Mouse (Mus musculus) intestine, embryonic 15.5 days (tissue): ENCODE measurements around the gene St6galnac1. TPM values are rescaled to one million over a fixed set of nuclear protein-coding genes. Genes with fewer than 3 reads are reported as not detected.
A peak's percentile ranks its signal among the peaks of the same experiment; 100 is the strongest.
"Not testable (repeated sequence)": the region's sequence is repeated elsewhere in the genome, so short reads cannot be mapped to it uniquely, and the experiment has no call there.

Experiments used
- ATAC-seq: fragments of 200-750 bp; cut with Nextera tagmentation; 2 replicates; pipeline ENCODE4 v1.8.0; 2017; ENCODE audit warnings: moderate TSS enrichment, moderate library complexity
- H3K27ac ChIP-seq: fragments of 300-500 bp; sonication (generic); 2 replicates; pipeline ENCODE4 v1.5.1; 2015; ENCODE audit warnings: mild to moderate bottlenecking, inconsistent platforms
- H3K27me3 ChIP-seq: fragments of 300-500 bp; sonication (generic); replicated peaks from 2 replicates; pipeline ENCODE4 v1.6.1; 2015; ENCODE audit warnings: inconsistent platforms
- H3K36me3 ChIP-seq: fragments of 300-500 bp; sonication (generic); 2 replicates; pipeline ENCODE4 v1.6.1; 2015; ENCODE audit warnings: inconsistent platforms
- H3K4me1 ChIP-seq: fragments of 300-500 bp; sonication (generic); replicated peaks from 2 replicates; pipeline ENCODE4 v1.6.1; 2015; ENCODE audit warnings: inconsistent platforms
- H3K4me2 ChIP-seq: fragments of 300-500 bp; sonication (generic); replicated peaks from 2 replicates; pipeline ENCODE4 v1.6.1; 2015; ENCODE audit warnings: mild to moderate bottlenecking, inconsistent platforms
- H3K4me3 ChIP-seq: fragments of 300-500 bp; sonication (generic); replicated peaks from 2 replicates; pipeline ENCODE4 v1.5.1; 2015; ENCODE audit warnings: inconsistent platforms
- H3K9ac ChIP-seq: fragments of 300-500 bp; sonication (generic); 2 replicates; pipeline ENCODE4 v1.6.1; 2015; ENCODE audit warnings: inconsistent platforms
- H3K9me3 ChIP-seq: fragments of 300-500 bp; sonication (generic); 2 replicates; pipeline ENCODE4 v1.6.1; 2016; ENCODE audit warnings: inconsistent platforms
- WGBS: fragments of 180-500 bp; shearing (Covaris S2); methylation state at CpG from one replicate; pipeline ENCODE4 v1.1.7; 2015; 5-methylcytosine and 5-hydroxymethylcytosine counted together
- polyA plus RNA-seq: library from polyadenylated mRNA; unstranded; fragments of >200 nt; fragmentation: Nextera tagmentation; extraction: Ambion mirVana; gene quantifications from 2 replicates; pipeline ENCODE4 v1.2.1, GENCODE M21; 2015

Gene St6galnac1
- not detected in 2 replicates for polyA plus RNA-seq

DNA sequence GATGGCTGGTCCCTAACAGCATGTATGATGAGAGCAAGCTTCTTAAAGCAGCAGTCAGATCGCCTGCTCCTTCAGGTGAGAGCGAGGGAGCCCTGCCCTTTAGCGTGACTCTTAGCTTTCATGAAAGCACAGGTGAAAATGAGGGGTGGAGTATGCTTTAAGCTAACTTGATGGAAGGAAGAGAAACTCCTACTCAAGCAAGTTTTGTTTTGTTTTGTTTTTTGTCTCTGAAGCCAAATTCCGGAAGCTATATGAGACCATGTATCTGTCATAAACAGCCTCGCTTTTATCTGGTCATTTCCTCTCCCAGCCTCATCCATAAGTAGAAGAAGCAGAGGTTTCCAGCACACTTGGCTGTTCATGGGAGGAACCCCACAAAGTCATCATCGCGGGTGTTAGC lies at the start of gene St6galnac1:
Gene St6galnac1 (minus strand): TSS at position 101 of the 400 bp plus-strand sequence.
- Histone ChIP-seq H3K9me3 (no peaks in the 10 kb centered on the region), H3K9ac (no peak within 1 kb of the TSS), H3K36me3 (no peaks in the 10 kb centered on the region), H3K4me3 (no peak within 1 kb of the TSS), H3K4me1 (no peaks in the 10 kb centered on the region), H3K27ac (no peak within 1 kb of the TSS), H3K27me3 (no peaks in the 10 kb centered on the region), H3K4me2 (no peak within 1 kb of the TSS)
- no peak for ATAC-seq
- WGBS = 84% methylated on average over 7 of the region's 7 CpGs

- not testable (repeated sequence) for H3K27ac ChIP-seq, H3K9me3 ChIP-seq, H3K36me3 ChIP-seq, ATAC-seq, H3K4me3 ChIP-seq, H3K9ac ChIP-seq, H3K27me3 ChIP-seq, H3K4me2 ChIP-seq
- peaks cover 55% of the 10 kb centered on the region for H3K4me1 ChIP-seq
- 96% methylated on average over 10 of the region's 10 CpGs for WGBS
Measured at GRCm38 (mm10) chr11:116823885-116824284, 48.6 kb upstream of the St6galnac1 start.

DNA sequence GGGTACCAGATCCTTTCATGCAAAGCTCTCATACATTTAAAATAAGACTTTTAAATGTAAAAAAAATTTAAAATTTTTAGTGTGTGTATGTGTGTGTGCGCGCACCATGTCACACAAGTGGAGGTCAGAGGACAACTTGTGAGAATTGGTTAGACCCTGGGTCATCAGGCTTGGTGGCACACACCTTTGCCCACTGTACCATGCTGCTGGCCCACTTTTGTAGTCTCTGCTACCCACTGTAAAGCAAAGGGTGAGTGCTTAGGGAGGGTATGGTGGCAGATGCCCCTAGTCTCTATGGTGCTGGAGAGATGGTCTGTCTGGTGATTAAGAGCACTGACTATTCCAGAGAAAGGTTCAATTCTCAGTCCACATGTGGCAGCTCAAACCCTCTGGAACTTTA lies 47.9 kb upstream of the St6galnac1 start:
- Histone ChIP-seq H3K9me3 (no peaks in the 10 kb centered on the region), H3K4me1 (peaks cover 53% of the 10 kb centered on the region), H3K4me3 (no peak overlapping the region), H3K9ac (no peak overlapping the region), H3K27ac (no peak overlapping the region), H3K4me2 (no peak overlapping the region), H3K36me3 (no peaks in the 10 kb centered on the region), H3K27me3 (no peaks in the 10 kb centered on the region)
- WGBS = 98% methylated on average over 2 of the region's 2 CpGs
- no peak for ATAC-seq

DNA sequence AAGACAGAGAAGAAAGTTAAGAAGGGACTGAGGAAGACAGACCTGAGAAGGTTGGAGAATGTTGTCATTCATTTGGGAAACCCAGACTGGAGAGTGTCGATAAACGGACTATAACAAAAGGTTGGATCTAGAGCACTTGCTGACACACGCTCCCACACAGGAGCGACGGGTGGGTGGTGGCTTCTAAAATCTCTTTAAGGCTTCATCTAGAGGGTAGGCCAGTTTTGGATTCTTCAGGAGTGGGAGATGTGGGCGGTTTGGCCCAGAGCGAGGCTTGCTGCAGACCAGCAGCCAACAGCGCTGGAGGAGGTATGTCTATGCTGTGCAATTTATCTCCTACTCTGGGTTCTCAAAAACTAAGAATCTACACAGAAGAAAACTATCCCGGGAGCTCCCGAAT lies 47.3 kb upstream of the St6galnac1 start:
- Histone ChIP-seq H3K9ac (no peak overlapping the region), H3K9me3 (no peaks in the 10 kb centered on the region), H3K4me2 (no peak overlapping the region), H3K4me1 (peaks cover 53% of the 10 kb centered on the region), H3K36me3 (no peaks in the 10 kb centered on the region), H3K27me3 (no peaks in the 10 kb centered on the region), H3K27ac (no peak overlapping the region), H3K4me3 (no peak overlapping the region)
- 82% methylated on average over 10 of the region's 10 CpGs for WGBS
- no peak for ATAC-seq

GRCm38 (mm10) chr11:116822215-116822614 lies 46.9 kb upstream of the St6galnac1 start:
- H3K9ac ChIP-seq = no peak overlapping the region
- ATAC-seq = no peak
- no peak overlapping the region for H3K27ac ChIP-seq
- no peak overlapping the region for H3K4me3 ChIP-seq
- H3K36me3 ChIP-seq = no peaks in the 10 kb centered on the region
- no peaks in the 10 kb centered on the region for H3K27me3 ChIP-seq
- H3K4me1 ChIP-seq = peaks cover 56% of the 10 kb centered on the region
- no peaks in the 10 kb centered on the region for H3K9me3 ChIP-seq
- 50% methylated on average over 10 of the region's 10 CpGs for WGBS
- no peak overlapping the region for H3K4me2 ChIP-seq

GRCm38 (mm10) chr11:116821057-116821940 lies 46.0 kb upstream of the St6galnac1 start:
- H3K4me3 ChIP-seq = no peak overlapping the region
- H3K27me3 ChIP-seq = no peaks in the 10 kb centered on the region
- H3K9me3 ChIP-seq = no peaks in the 10 kb centered on the region
- peaks cover 51% of the 10 kb centered on the region for H3K4me1 ChIP-seq
- H3K9ac ChIP-seq = peak overlapping the region; percentile 5; the same call in 1 of the 2 replicates
- no peak for ATAC-seq
- H3K27ac ChIP-seq = 0 out of 2 replicates have a peak overlapping the region, but pooled peaks have one; percentile 27
- 62% methylated on average over 13 of the region's 13 CpGs for WGBS
- H3K36me3 ChIP-seq = no peaks in the 10 kb centered on the region
- H3K4me2 ChIP-seq = no peak overlapping the region

DNA sequence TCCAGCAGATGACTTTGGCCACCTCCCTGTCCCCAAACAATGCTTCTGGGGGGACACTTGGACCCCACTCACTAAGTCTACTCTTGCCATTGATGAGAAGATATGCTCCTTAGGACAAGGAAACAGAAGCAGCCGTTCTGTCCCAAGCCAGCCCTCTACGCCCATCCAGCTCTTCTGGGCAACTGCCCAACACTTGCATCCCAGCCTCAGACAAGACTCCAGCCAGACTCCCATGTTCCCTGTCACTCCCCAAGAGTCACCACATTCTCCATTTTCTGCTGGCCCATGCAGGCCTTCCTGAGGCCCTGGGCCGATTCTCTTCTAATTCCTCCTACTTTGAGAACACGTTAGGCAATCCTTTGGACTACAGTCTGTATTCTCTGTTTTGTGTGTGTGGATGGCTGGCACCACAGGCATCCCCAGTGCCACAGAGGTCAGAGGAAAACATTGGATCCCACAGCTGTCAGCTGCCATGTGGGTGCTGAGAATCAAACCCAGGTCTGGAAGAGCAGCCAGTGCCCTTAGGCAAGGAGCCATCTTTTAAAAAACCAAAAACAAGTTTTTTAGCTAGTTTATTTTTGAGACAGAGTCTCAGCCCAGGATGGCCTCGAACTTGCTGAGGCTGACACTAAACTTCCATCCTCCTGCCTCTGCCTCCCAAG lies 44.8 kb upstream of the St6galnac1 start:
- H3K4me2 ChIP-seq = no peak overlapping the region
- H3K4me3 ChIP-seq = no peak overlapping the region
- peaks cover 46% of the 10 kb centered on the region for H3K4me1 ChIP-seq
- no peaks in the 10 kb centered on the region for H3K27me3 ChIP-seq
- peak overlapping the region; percentile 64; the same call in 1 of the 2 replicates for H3K27ac ChIP-seq
- no peaks in the 10 kb centered on the region for H3K9me3 ChIP-seq
- 86% methylated on average over 5 of the region's 5 CpGs for WGBS
- no peak for ATAC-seq
- H3K36me3 ChIP-seq = no peaks in the 10 kb centered on the region
- no peak overlapping the region for H3K9ac ChIP-seq

DNA sequence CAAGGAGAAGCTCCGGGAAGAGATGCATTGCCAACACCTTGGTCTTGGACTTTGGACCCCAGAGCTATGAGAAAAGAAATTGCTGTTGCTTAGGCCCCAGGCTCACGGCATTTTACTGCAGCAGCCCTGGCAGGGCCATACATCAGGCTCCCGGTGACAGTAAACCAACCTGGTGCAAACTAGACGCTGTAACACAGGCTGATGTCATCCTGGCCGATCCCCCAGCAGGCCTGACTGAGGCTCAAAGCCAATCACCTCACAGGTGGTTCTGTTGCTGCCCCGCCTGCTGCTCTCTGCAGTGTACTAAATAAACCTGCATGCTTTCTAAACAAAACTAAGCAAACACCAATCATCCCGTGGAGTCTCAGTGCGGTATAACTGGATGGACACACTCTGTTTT lies 43.4 kb upstream of the St6galnac1 start:
- peak; percentile 85 for ATAC-seq
- Histone ChIP-seq H3K4me1 (peaks cover 59% of the 10 kb centered on the region), H3K4me2 (no peak overlapping the region), H3K9ac (no peak overlapping the region), H3K27me3 (no peaks in the 10 kb centered on the region), H3K27ac (peak overlapping the region; percentile 64), H3K9me3 (no peaks in the 10 kb centered on the region), H3K36me3 (no peaks in the 10 kb centered on the region), H3K4me3 (no peak overlapping the region)
- 26% methylated on average over 8 of the region's 8 CpGs for WGBS

- no peaks in the 10 kb centered on the region for H3K9me3 ChIP-seq
- 92% methylated on average over 5 of the region's 5 CpGs for WGBS
- no peak overlapping the region for H3K4me3 ChIP-seq
- H3K27me3 ChIP-seq = no peaks in the 10 kb centered on the region
- H3K27ac ChIP-seq = no peak overlapping the region
- no peaks in the 10 kb centered on the region for H3K36me3 ChIP-seq
- ATAC-seq = no peak
- H3K4me1 ChIP-seq = peaks cover 70% of the 10 kb centered on the region
- no peak overlapping the region for H3K9ac ChIP-seq
- no peak overlapping the region for H3K4me2 ChIP-seq
Measured at GRCm38 (mm10) chr11:116817567-116817966, 42.3 kb upstream of the St6galnac1 start.

- H3K4me1 ChIP-seq = peaks cover 64% of the 10 kb centered on the region
- H3K9me3 ChIP-seq = no peaks in the 10 kb centered on the region
- no peak overlapping the region for H3K4me2 ChIP-seq
- no peak overlapping the region for H3K27ac ChIP-seq
- H3K9ac ChIP-seq = no peak overlapping the region
- ATAC-seq = no peak
- no peaks in the 10 kb centered on the region for H3K36me3 ChIP-seq
- H3K4me3 ChIP-seq = no peak overlapping the region
- H3K27me3 ChIP-seq = no peaks in the 10 kb centered on the region
- 68% methylated on average over 5 of the region's 5 CpGs for WGBS
Measured at GRCm38 (mm10) chr11:116816769-116817168, 41.5 kb upstream of the St6galnac1 start.

GRCm38 (mm10) chr11:116814884-116815415 lies 39.6 kb upstream of the St6galnac1 start:
- 0 out of 2 replicates have a peak overlapping the region, but pooled peaks have one; percentile 5 for H3K9ac ChIP-seq
- no peak overlapping the region; the same call in 1 of the 2 replicates for H3K4me2 ChIP-seq
- 36% methylated on average over 7 of the region's 7 CpGs for WGBS

More at GRCm38 (mm10) chr11:116814884-116815415, 39.6 kb upstream of the St6galnac1 start:
- Histone ChIP-seq H3K4me1 (peaks cover 57% of the 10 kb centered on the region), H3K4me3 (no peak overlapping the region), H3K9me3 (no peaks in the 10 kb centered on the region), H3K36me3 (no peaks in the 10 kb centered on the region), H3K27me3 (no peaks in the 10 kb centered on the region), H3K27ac (peak overlapping the region; percentile 84)
- ATAC-seq = no peak
